Mouse (Mus musculus): ENCODE measurements around the gene Retreg3.

GRCm38 (mm10) chr11:101110708-101111107 lies 9.0 kb downstream of the Retreg3 start:
- TF ChIP-seq CTCF (IDR thresholded peaks at IDR 0.05; ENCODE audit: borderline replicate concordance, insufficient read depth, low read depth, low read length) = no peak
- no peak for TF ChIP-seq POLR2A (IDR thresholded peaks at IDR 0.05; ENCODE audit: borderline replicate concordance, insufficient read depth, low read length)

All from cerebellum, adult 2 months (tissue).